Mouse (Mus musculus): ENCODE measurements around the gene Gm10720.
"Not testable (repeated sequence)": the region's sequence is repeated elsewhere in the genome, so short reads cannot be mapped to it uniquely, and the experiment has no call there.

The Gm10720 gene

DNA sequence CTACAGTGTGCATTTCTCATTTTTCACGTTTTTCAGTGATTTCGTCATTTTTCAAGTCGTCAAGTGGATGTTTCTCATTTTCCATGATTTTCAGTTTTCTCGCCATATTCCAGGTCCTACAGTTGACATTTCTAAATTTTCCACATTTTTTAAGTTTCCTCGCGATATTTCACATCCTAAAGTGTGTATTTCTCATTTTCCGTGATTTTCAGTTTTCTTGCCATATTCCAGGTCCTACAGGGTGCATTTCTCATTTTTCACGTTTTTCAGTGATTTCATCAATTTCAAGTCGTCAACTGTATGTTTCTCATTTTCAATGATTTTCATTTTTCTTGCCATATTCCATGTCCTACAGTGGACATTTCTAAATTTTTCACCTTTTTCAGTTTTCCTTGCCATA is at the start of gene Gm10720:
Gene Gm10720 (plus strand): TSS at position 301 of the 400 bp plus-strand sequence.
- DNase-seq: not testable (repeated sequence)

DNA sequence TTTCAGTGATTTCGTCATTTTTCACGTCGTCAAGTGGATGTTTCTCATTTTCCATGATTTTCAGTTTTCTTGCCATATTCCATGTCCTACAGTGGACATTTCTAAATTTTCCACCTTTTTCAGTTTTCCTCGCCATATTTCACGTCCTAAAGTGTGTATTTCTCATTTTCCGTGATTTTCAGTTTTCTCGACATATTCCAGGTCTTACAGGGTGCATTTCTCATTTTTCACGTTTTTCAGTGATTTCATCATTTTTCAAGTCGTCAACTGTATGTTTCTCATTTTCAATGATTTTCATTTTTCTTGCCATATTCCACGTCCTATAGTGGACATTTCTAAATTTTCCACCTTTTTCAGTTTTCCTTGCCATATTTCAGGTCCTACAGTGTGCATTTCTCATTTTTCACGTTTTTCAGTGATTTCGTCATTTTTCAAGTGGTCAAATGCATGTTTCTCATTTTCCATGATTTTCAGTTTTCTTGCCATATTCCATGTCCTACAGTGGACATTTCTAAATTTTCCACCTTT is 14.9 kb upstream of the Gm10720 start, which contains the start of gene Gm10722:
Gene Gm10722 (plus strand): TSS at position 478 of the 528 bp plus-strand sequence.
- DNase-seq: peak; percentile 23

DNA sequence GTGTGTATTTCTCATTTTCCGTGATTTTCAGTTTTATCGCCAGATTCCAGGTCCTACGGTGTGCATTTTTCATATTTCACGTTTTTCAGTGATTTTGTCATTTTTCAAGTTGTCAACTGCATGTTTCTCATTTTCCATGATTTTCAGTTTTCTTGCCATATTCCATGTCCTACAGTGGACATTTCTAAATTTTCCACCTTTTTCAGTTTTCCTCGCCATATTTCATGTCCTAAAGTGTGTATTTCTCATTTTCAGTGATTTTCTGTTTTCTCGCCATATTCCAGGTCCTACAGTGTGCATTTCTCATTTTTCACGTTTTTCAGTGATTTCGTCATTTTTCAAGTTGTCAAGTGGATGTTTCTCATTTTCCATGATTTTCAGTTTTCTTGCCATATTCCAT is 14.4 kb upstream of the Gm10720 start:
- DNase-seq: peak; percentile 31

DNA sequence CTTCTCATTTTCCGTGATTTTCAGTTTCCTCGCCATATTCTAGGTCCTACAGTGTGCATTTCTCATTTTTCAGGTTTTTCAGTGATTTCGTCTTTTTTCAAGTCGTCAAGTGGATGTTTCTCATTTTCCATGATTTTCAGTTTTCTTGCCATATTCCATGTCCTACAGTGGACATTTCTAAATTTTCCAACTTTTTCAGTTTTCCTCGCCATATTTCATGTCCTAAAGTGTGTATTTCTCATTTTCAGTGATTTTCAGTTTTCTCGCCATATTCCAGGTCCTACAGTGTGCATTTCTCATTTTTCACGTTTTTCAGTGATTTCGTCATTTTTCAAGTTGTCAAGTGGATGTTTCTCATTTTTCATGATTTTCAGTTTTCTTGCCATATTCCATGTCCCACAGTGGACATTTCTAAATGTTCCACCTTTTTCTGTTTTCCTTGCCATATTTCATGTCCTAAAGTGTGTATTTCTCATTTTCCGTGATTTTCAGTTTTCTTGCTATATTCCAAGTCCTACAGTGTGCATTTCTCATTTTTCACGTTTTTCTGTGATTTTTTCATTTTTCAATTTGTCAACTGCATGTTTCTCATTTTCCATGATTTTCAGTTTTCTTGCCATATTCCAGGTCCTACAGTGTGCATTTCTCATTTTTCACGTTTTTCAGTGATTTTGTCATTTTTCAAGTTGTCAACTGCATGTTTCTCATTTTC is 13.3 kb upstream of the Gm10720 start:
- DNase-seq: peak; percentile 97

DNA sequence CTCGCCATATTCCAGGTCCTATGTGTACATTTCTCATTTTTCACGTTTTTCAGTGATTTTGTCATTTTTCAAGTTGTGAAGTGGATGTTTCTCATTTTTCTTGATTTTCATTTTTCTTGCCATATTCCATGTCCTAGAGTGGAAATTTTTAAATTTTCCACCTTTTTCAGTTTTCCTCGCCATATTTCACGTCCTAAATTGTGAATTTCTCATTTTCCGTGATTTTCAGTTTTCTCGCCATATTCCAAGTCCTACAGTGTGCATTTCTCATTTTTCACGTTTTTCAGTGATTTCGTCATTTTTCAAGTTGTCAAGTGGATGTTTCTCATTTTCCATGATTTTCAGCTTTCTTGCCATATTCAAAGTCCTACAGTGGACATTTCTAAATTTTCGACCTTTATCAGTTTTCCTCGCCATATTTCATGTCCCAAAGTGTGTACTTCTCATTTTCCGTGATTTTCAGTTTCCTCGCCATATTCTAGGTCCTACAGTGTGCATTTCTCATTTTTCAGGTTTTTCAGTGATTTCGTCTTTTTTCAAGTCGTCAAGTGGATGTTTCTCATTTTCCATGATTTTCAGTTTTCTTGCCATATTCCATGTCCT is 12.6 kb upstream of the Gm10720 start, which contains the start of gene Gm11168:
Gene Gm11168 (plus strand): TSS at position 553 of the 603 bp plus-strand sequence.
- DNase-seq: not testable (repeated sequence)

DNA sequence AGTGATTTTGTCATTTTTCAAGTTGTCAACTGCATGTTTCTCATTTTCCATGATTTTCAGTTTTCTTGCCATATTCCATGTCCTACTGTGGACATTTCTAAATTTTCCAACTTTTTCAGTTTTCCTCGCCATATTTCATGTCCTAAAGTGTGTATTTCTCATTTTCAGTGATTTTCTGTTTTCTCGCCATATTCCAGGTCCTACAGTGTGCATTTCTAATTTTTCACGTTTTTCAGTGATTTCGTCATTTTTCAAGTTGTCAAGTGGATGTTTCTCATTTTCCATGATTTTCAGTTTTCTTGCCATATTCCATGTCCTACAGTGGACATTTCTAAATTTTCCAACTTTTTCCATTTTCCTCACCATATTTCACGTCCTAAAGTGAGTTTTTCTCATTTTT is 9.3 kb upstream of the Gm10720 start:
- DNase-seq: not testable (repeated sequence)

DNA sequence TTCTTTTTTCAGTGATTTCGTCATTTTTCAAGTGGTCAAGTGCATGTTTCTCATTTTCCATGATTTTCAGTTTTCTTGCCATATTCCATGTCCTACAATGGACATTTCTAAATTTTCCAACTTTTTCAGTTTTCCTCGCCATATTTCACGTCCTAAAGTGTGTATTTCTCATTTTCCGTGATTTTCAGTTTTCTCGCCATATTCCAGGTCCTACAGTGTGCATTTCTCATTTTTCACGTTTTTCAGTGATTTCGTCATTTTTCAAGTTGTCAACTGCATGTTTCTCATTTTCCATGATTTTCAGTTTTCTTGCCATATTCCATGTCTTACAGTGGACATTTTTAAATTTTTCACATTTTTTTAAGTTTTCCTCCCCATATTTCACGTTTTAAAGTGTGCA is 8.8 kb upstream of the Gm10720 start:
- DNase-seq: peak; percentile 96

DNA sequence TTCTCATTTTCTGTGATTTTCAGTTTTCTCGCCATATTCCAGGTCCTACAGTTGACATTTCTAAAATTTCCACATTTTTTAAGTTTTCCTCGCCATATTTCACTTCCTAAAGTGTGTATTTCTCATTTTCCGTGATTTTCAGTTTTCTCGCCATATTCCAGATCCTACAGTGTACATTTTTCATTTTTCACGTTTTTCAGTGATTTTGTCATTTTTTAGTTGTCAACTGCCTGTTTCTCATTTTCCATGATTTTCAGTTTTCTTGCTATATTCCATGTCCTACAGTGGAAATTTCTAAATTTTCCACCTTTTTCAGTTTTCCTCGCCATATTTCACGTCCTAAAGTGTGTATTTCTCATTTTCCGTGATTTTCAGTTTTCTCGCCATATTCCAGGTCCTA is 8.2 kb upstream of the Gm10720 start:
- DNase-seq: not testable (repeated sequence)

DNA sequence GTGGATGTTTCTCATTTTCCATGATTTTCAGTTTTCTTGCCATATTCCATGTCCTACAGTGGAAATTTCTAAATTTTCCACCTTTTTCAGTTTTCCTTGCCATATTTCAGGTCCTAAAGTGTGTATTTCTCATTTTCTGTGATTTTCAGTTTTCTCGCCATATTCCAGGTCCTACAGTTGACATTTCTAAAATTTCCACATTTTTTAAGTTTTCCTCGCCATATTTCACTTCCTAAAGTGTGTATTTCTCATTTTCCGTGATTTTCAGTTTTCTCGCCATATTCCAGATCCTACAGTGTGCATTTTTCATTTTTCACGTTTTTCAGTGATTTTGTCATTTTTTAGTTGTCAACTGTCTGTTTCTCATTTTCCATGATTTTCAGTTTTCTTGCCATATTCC is 6.1 kb upstream of the Gm10720 start:
- DNase-seq: not testable (repeated sequence)

DNA sequence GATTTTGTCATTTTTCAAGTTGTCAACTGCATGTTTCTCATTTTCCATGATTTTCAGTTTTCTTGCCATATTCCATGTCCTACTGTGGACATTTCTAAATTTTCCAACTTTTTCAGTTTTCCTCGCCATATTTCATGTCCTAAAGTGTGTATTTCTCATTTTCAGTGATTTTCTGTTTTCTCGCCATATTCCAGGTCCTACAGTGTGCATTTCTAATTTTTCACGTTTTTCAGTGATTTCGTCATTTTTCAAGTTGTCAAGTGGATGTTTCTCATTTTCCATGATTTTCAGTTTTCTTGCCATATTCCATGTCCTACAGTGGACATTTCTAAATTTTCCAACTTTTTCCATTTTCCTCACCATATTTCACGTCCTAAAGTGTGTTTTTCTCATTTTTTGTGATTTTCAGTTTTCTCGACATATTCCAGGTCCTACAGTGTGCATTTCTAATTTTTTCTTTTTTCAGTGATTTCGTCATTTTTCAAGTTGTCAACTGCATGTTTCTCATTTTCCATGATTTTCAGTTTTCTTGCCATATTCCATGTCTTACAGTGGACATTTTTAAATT is 3.3 kb upstream of the Gm10720 start:
- not testable (repeated sequence) for DNase-seq

DNA sequence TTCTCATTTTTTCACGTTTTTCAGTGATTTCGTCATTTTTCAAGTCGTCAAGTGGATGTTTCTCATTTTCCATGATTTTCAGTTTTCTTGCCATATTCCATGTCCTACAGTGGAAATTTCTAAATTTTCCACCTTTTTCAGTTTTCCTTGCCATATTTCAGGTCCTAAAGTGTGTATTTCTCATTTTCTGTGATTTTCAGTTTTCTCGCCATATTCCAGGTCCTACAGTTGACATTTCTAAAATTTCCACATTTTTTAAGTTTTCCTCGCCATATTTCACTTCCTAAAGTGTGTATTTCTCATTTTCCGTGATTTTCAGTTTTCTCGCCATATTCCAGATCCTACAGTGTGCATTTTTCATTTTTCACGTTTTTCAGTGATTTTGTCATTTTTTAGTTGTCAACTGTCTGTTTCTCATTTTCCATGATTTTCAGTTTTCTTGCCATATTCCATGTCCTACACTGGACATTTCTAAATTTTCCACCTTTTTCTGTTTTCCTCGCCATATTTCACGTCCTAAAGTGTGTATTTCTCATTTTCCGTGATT is 2.6 kb upstream of the Gm10720 start, which contains the start of gene Gm10721:
Gene Gm10721 (plus strand): TSS at position 408 of the 547 bp plus-strand sequence.
- not testable (repeated sequence) for DNase-seq

DNA sequence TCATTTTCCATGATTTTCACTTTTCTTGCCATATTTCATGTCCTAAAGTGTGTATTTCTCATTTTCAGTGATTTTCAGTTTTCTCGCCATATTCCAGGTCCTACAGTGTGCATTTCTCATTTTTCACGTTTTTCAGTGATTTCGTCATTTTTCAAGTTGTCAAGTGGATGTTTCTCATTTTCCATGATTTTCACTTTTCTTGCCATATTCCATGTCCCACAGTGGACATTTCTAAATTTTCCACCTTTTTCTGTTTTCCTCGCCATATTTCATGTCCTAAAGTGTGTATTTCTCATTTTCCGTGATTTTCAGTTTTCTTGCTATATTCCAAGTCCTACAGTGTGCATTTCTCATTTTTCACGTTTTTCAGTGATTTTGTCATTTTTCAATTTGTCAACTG is 442 bp downstream of the Gm10720 start:
- not testable (repeated sequence) for DNase-seq

DNA sequence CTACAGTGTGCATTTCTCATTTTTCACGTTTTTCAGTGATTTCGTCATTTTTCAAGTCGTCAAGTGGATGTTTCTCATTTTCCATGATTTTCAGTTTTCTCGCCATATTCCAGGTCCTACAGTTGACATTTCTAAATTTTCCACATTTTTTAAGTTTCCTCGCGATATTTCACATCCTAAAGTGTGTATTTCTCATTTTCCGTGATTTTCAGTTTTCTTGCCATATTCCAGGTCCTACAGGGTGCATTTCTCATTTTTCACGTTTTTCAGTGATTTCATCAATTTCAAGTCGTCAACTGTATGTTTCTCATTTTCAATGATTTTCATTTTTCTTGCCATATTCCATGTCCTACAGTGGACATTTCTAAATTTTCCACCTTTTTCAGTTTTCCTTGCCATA is 1.7 kb downstream of the Gm10720 start, which contains the start of gene Gm10719:
Gene Gm10719 (plus strand): TSS at position 301 of the 400 bp plus-strand sequence.
- DNase-seq: not testable (repeated sequence)

DNA sequence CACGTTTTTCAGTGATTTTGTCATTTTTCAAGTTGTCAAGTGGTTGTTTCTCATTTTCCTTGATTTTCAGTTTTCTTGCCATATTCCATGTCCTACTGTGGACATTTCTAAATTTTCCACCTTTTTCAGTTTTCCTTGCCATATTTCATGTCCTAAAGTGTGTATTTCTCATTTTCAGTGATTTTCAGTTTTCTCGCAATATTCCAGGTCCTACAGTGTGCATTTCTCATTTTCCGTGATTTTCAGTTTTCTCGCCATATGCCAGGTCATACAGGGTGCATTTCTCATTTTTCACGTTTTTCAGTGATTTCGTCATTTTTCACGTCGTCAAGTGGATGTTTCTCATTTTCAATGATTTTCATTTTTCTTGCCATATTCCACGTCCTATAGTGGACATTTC is 3.5 kb downstream of the Gm10720 start:
- not testable (repeated sequence) for DNase-seq

DNA sequence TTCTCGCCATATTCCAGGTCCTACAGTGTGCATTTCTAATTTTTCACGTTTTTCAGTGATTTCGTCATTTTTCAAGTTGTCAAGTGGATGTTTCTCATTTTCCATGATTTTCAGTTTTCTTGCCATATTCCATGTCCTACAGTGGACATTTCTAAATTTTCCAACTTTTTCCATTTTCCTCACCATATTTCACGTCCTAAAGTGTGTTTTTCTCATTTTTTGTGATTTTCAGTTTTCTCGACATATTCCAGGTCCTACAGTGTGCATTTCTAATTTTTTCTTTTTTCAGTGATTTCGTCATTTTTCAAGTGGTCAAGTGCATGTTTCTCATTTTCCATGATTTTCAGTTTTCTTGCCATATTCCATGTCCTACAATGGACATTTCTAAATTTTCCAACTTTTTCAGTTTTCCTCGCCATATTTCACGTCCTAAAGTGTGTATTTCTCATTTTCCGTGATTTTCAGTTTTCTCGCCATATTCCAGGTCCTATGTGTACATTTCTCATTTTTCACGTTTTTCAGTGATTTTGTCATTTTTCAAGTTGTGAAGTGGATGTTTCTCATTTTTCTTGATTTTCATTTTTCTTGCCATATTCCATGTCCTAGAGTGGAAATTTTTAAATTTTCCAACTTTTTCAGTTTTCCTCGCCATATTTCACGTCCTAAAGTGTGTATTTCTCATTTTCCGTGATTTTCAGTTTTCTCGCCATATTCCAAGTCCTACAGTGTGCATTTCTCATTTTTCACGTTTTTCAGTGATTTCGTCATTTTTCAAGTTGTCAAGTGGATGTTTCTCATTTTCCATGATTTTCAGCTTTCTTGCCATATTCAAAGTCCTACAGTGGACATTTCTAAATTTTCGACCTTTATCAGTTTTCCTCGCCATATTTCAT is 4.6 kb downstream of the Gm10720 start:
- peak; percentile 46 for DNase-seq

DNA sequence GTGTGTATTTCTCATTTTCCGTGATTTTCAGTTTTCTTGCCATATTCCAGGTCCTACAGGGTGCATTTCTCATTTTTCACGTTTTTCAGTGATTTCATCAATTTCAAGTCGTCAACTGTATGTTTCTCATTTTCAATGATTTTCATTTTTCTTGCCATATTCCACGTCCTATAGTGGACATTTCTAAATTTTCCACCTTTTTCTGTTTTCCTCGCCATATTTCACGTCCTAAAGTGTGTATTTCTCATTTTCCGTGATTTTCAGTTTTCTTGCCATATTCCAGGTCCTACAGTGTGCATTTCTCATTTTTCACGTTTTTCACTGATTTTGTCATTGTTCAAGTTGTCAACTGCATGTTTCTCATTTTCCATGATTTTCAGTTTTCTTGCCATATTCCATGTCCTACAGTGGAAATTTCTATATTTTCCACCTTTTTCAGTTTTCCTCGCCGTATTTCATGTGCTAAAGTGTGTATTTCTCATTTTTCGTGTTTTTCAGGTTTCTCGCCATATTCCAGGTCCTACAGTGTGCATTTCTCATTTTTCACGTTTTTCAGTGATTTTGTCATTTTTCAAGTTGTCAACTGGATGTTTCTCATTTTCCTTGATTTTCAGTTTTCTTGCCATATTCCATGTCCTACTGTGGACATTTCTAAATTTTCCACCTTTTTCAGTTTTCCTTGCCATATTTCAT is 7.0 kb downstream of the Gm10720 start:
- peak; percentile 70 for DNase-seq

DNA sequence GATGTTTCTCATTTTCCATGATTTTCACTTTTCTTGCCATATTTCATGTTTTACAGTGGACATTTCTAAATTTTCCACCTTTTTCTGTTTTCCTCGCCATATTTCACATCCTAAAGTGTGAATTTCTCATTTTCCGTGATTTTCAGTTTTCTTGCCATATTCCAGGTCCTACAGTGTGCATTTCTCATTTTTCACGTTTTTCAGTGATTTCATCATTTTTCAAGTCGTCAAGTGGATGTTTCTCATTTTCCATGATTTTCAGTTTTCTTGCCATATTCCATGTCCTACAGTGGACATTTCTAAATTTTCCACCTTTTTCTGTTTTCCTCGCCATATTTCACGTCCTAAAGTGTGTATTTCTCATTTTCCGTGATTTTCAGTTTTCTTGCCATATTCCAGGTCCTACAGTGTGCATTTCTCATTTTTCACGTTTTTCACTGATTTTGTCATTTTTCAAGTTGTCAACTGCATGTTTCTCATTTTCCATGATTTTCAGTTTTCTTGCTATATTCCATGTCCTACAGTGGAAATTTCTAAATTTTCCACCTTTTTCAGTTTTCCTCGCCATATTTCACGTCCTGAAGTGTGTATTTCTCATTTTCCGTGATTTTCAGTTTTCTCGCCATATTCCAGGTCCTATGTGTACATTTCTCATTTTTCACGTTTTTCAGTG is 8.0 kb downstream of the Gm10720 start, which contains the start of gene Gm10718:
Gene Gm10718 (plus strand): TSS at position 236 of the 673 bp plus-strand sequence.
- peak; percentile 50 for DNase-seq

DNA sequence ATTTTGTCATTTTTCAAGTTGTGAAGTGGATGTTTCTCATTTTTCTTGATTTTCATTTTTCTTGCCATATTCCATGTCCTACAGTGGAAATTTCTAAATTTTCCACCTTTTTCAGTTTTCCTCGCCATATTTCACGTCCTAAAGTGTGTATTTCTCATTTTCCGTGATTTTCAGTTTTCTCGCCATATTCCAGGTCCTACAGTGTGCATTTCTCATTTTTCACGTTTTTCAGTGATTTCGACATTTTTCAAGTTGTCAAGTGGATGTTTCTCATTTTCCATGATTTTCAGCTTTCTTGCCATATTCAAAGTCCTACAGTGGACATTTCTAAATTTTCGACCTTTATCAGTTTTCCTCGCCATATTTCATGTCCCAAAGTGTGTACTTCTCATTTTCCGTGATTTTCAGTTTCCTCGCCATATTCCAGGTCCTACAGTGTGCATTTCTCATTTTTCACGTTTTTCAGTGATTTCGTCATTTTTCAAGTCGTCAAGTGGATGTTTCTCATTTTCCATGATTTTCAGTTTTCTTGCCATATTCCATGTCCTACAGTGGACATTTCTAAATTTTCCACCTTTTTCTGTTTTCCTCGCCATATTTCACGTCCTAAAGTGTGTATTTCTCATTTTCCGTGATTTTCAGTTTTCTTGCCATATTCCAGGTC is 8.7 kb downstream of the Gm10720 start:
- peak; percentile 98 for DNase-seq

DNA sequence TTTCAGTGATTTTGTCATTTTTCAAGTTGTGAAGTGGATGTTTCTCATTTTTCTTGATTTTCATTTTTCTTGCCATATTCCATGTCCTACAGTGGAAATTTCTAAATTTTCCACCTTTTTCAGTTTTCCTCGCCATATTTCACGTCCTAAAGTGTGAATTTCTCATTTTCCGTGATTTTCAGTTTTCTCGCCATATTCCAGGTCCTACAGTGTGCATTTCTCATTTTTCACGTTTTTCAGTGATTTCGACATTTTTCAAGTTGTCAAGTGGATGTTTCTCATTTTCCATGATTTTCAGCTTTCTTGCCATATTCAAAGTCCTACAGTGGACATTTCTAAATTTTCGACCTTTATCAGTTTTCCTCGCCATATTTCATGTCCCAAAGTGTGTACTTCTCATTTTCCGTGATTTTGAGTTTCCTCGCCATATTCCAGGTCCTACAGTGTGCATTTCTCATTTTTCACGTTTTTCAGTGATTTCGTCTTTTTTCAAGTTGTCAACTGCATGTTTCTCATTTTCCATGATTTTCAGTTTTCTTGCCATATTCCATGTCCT is 9.5 kb downstream of the Gm10720 start, which contains the start of gene Gm10717:
Gene Gm10717 (plus strand): TSS at position 506 of the 556 bp plus-strand sequence.
- DNase-seq: peak; percentile 29

DNA sequence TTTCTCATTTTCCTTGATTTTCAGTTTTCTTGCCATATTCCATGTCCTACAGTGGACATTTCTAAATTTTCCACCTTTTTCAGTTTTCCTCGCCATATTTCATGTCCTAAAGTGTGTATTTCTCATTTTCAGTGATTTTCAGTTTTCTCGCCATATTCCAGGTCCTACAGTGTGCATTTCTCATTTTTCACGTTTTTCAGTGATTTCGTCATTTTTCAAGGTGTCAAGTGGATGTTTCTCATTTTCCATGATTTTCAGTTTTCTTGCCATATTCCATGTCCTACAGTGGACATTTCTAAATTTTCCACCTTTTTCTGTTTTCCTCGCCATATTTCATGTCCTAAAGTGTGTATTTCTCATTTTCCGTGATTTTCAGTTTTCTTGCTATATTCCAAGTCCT is 10.2 kb downstream of the Gm10720 start:
- peak; percentile 56 for DNase-seq

All from kidney, adult 9 months (tissue).